Mouse (Mus musculus) frontal cortex, postnatal 10 days (tissue): ENCODE measurements at regions not wholly inside any gene's neighbourhood (a gene's known extent, or its start where the extent isn't known, plus 50 kb on each side); places are given as distances from the start of the nearest gene placed in this dataset.
"Not testable (repeated sequence)": the region's sequence is repeated elsewhere in the genome, so short reads cannot be mapped to it uniquely, and the experiment has no call there.

Experiments
- DNase-seq, 2 experiments: peaks; one replicate each; pipeline ENCODE4 v3.0.0; 2022; ENCODE audit warnings: low spot score in 2 of 2, mixed read lengths in 1 of 2

- peak; percentile 42 to 44 for DNase-seq
These were observed 102.7 kb downstream of the Ptpn20 start for GRCm38 (mm10) chr14:33691690-33692089.

DNA sequence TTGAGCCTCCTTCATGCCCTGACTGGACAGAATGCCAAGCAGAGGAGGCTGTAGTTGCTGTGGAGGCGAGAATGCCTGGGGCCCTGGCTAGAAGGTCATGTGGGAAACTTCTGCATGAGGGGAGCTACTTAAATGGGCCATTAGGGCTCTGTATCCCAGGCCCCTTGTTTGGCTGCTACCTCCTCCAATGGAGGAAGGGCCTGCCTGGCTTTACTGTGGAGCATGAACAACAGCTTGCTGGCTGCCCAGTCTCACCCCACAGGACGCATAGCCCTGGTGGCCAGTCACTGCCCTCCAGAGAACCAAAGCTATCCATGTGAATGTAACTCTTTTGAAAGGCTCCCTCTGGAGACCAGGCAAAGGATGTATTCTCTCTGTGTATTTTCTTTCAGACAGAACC, 105.2 kb downstream of the Ptpn20 start:
- DNase-seq, result no peak

DNA sequence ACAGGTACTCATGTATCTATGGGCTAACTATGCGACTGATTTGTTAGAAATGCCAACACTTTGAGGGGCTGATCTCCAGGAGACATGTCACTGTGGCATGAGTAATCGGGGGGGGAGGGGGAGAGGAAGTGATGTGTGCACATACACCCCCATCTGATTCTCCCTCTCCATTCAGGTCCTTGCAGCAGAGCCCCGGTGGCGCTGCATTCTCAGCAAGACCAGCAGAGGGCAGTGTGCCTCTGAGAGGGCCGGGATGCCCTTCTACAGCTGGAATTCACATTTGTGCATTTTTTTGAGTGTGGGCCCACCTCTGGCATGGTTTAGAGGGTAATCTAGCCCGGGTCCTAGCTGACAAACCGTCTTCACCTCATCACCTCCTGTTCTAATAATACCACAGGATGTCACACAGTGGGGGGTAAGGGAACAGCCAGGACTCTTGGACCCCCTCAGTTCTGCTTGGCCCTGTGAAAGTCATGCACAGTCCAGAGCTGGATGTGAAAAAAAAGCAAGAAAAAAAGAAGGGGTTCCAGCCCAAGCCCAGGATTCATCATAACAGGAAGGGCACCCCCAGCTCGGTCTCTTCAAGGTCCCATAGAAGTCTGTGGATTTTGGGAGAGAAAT, 106.5 kb downstream of the Ptpn20 start:
- peak; percentile 41 to 77 for DNase-seq

DNA sequence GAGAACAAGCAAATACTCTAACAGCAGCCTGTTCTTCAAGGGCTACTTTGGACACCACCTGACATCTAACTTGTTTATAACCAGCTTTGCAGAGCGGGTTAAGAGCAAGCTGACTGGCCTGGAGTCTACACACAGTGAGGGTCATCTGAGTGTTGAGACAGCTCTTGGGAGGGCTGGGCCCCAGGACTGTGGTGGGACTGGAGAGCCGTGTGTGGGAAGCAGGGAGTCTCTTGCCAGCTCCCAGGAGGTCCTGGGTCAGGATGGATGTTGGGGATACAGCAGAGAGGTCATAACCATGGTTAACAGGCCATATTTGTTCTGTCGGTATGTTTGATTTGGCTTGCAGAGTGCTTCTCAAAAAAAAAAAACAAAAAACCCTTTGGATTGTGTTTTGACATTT, 107.8 kb downstream of the Ptpn20 start:
- DNase-seq, result no peak

DNA sequence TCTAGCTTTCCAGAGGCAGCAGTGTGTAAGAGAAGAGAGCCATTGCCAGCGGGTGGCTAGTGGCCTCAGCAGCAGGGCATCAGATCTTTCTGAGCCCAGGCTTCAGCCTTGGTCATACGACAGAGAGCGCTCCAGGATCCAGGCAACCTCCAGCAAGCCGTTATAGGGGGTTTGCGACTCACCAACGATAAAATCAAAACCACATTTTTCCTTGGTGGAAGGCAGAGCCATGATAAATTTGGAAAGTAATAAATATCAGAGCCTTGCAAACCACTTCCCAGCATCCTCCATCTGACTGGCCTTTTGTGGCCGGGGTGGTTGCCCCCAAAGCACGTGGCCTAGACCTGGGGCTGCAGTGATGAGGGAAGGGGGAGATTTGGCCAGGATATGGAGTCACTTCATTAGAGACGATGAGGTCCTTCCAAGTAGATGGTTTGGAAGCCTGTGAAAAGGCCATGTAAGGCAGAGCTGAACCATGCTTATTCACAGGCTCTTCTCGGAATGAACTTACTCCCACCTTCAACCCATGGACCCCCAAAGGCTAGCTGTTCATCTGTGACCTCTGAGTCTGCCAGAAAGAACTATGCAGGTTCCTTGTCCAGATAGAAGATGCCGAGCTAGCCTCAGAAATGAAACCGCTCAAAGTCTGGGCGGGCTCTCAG, 110.9 kb downstream of the Ptpn20 start:
- DNase-seq, result no peak

GRCm38 (mm10) chr14:33707661-33708297, 118.8 kb downstream of the Ptpn20 start:
- DNase-seq, result no peak

DNA sequence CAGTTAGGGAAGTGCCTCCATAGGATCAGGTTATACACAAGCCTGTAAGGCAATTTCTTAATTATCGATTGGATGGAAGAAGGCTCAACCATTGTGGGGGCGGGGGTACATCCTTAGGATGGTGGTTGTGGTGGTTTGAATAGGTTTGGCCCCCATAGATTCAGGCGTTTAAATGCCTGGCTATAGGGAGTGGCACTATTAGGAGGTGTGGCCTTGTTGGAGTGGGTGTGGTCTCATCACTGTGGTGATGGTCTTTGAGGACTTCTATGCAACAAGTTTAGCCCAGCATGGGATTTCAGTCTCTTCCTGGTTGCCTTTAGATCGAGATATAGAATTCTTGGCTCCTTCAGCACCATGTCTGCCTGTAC, 119.3 kb downstream of the Ptpn20 start:
- DNase-seq, result no peak

DNA sequence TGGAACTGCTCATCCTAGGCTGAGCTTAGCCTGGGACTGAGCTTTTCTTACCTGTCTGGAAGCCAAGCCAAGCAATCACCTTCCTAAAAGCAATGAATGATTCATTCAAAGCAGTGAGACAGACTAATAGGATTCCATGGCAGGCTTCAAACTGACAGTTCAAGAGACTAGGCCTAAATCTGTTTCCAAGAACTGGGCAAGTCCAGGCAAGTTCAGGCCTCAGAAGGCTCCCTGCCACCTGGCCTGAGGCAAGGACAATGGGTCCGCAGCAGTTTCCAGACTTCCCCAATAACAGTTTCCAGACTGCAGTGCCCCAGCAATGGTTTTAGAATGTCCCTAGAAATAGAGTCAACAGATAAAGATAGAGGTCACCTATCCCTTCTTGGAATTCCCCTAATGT, 123.5 kb downstream of the Ptpn20 start:
- no peak for DNase-seq

GRCm38 (mm10) chr14:33719651-33720050, 130.6 kb downstream of the Ptpn20 start:
- no peak for DNase-seq

GRCm38 (mm10) chr14:33722379-33723145, 133.6 kb downstream of the Ptpn20 start:
- DNase-seq, result not testable (repeated sequence)

DNA sequence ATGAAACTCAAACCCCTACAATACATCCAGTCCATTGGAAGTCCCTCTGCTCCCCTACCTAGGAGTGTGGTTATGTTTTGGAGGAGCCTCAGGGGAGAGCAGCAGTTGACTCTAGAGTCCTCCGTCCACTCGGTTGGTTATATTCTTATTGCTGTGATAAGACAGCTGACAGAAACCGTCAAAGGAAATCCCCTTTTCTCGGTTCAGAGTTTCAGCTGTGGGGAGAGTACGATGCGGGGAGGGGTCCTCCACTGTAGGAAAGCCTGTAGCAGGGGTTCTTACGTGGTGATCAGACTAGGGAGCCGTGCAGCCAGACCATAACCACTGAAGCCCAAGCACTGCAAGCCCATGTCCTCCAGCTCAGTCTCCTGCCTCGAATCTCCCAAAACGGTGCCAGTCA, 137.5 kb downstream of the Ptpn20 start:
- no peak for DNase-seq

DNA sequence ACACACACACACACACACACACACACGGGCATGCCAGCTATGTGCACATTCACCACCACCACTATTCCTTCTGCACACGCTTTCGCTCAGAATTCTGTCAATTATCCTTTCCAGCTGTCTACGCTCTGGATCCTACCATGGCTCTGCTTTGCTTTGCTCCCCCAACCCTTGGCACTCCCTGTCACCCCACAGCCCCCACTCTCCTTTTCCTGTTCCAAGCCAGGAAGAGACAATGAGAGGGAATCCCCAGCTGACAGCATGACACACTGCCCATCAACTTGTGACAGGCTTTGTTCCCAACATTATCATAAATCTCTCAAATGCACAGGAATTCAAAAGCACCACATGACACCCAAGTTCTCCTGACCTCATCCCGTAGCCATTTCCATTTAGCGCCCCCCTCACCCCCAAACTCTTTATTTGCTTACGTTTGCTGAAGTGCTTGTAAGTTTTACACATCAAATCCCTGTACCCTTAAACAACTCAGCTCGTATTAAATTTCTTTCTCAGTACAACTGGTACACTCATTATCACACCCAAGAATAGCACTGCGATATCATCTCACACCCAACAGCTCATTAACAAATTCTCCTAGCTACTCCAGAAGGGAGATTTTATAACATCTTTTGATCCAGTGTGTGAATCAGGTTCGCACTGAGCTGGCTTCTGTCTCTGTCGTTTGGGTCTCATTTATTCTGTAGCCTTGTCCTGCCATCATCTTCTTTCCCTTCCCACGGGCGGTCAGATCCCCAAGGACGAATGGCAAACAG, 140.3 kb downstream of the Ptpn20 start:
- DNase-seq, result no peak

DNA sequence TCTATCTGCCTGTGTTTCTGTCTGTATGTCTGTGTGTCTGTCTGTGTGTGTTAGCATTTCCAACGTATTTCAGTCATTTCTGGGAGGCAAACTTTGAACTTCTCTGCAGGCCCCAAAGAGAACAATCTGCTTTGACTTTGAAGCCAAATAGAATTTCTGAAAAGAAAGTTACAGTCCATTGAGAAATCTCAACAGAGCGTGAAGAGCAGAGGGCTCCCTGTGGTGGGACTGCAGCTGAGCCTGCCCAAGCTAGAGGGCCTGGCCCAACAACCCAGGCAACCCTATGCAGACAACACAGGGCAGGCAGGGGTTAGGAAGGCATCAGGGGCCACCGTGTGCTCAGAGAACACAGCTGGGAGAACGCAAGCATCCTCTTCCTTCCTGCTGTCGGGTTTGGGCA, 143.7 kb downstream of the Ptpn20 start:
- DNase-seq, result no peak

DNA sequence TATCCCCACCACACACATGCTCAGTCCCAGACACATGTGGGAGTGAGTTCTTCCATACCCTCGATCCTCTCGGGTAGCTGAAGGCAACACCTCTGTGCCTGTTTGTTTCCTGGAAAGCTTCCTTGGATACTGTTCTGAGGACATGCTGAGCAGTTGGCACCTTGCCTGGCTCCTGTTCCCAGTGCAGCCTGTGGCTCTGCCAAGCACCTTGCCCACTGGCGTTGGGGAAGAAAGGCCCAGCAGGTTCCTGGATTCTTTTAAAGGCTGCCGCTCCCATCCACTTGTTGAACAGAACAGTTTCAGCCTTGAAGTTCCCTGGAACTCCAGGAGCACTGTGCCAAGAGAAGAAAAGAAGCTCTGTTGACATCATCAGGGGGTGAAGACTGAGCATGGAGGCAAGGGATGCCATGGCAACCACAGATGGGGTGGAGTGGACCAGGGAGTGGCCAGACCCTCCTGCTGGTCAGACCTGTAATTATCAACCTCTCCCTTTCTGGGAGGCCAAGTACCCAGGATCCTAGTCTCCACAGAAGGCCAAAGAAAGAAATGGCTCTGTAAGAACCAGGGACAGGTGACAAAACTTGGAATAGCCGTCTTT, 145.5 kb downstream of the Ptpn20 start:
- peak; percentile 28 to 34 for DNase-seq

- DNase-seq, result no peak
These were observed 146.6 kb downstream of the Ptpn20 start for GRCm38 (mm10) chr14:33735653-33736052.

- DNase-seq, result no peak
These were observed 157.2 kb downstream of the Ptpn20 start for GRCm38 (mm10) chr14:33746181-33746580.

GRCm38 (mm10) chr14:33759656-33760055, 163.7 kb upstream of the Gdf10 start:
- DNase-seq, result no peak

DNA sequence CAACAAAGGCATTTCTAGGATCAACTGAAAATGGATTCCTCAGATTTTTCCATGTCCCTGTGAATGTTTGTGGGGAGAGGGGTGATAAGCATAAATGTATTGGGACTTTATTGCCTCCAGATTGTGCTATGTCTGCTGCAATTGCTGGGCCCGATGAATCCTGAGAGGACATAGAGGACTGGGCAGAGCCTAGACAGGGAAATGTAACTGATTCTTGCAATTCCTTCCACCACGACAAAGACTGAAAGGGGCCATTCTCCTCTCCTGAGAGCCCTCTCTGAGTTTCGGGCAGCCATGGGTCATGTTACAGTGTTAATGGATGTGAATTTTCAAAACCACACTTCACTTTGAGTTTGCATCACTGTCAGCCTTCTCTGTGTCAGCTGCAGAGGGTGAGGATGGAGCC, 159.7 kb upstream of the Gdf10 start:
- DNase-seq, result no peak

- DNase-seq, result no peak
These were observed 157.6 kb upstream of the Gdf10 start for GRCm38 (mm10) chr14:33765767-33766166.

DNA sequence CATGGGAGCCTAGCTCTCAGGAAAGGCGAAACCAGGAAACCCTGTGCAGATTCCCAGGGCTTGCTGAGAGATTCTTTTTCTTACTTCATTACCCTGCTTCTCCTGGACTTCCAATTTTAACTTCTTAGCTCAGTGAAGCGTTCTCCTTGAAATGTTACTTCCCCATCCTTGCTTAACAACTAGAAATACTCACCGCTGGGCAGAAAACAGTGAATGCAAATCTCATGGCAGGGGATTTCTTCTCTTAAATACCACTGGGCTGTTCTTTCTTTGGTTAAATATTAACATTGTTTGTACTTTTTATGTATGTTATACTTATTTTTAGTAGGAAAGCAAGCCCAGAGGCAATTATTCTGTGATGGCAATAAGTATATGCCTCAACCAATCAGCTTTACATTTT, 151.0 kb upstream of the Gdf10 start:
- DNase-seq, result no peak

- no peak for DNase-seq
These were observed 133.8 kb upstream of the Gdf10 start for GRCm38 (mm10) chr14:33789556-33789955.
